Mouse (Mus musculus) myocyte (in vitro differentiated cells): ENCODE data around the gene Tfcp2. TPM values are rescaled to one million over a fixed set of nuclear protein-coding genes. Genes with fewer than 3 reads are reported as not detected.

ENCODE experiments used
- H3K27me3 ChIP-seq: one replicate; pipeline ENCODE4 v1.6.1; 2011; ENCODE audit not compliant: control insufficient read depth, insufficient read depth, insufficient read length
- H3K36me3 ChIP-seq: one replicate; pipeline ENCODE4 v1.6.1; 2011; ENCODE audit not compliant: control insufficient read depth, insufficient read depth
- H3K4me2 ChIP-seq: one replicate; pipeline ENCODE4 v1.6.1; 2011; ENCODE audit warnings: low read depth, control low read depth
- H3K4me3 ChIP-seq: one replicate; pipeline ENCODE4 v1.5.1; 2011; ENCODE audit warnings: mild to moderate bottlenecking, control low read depth, moderate library complexity
- H3K79me2 ChIP-seq: one replicate; pipeline ENCODE4 v1.6.1; 2011; ENCODE audit not compliant: control insufficient read depth, insufficient read depth
- H3ac ChIP-seq: one replicate; pipeline ENCODE4 v1.6.1; 2011; ENCODE audit not compliant: control insufficient read depth, insufficient read length
- CEBPB ChIP-seq: IDR thresholded peaks from 2 replicates; pipeline ENCODE4 v1.6.1; 2011; ENCODE audit warnings: mild to moderate bottlenecking, moderate library complexity; ENCODE audit not compliant: poor library complexity, insufficient read depth, severe bottlenecking
- E2F4 ChIP-seq: IDR thresholded peaks from one replicate; pipeline ENCODE4 v1.6.1; 2011; ENCODE audit warnings: mild to moderate bottlenecking, control low read depth, moderate library complexity; ENCODE audit not compliant: insufficient read depth
- MAX ChIP-seq: IDR thresholded peaks from one replicate; pipeline ENCODE4 v1.6.1; 2011; ENCODE audit warnings: low read depth, mild to moderate bottlenecking, control low read depth
- MYOD1 ChIP-seq, 3 experiments: IDR thresholded peaks; one replicate each; pipeline ENCODE4 v1.6.1; 2011; ENCODE audit warnings: control low read depth in 2 of 3, low read depth in 2 of 3, mild to moderate bottlenecking in 2 of 3, moderate library complexity in 1 of 3; ENCODE audit not compliant: insufficient read length in 2 of 3, control insufficient read depth in 1 of 3
- MYOG ChIP-seq, 3 experiments: IDR thresholded peaks; one replicate each; pipeline ENCODE4 v1.6.1; 2011; ENCODE audit warnings: control low read depth in 2 of 3, low read depth in 2 of 3, mild to moderate bottlenecking in 2 of 3; ENCODE audit not compliant: insufficient read length in 2 of 3, control insufficient read depth in 1 of 3, insufficient read depth in 1 of 3
- POLR2A ChIP-seq: IDR thresholded peaks from one replicate; pipeline ENCODE4 v1.6.1; 2011; ENCODE audit warnings: low read depth, mild to moderate bottlenecking, control low read depth, moderate library complexity; ENCODE audit not compliant: insufficient read length
- POLR2AphosphoS2 ChIP-seq: IDR thresholded peaks from one replicate; pipeline ENCODE4 v1.6.1; 2011; ENCODE audit warnings: low read depth, control low read depth; ENCODE audit not compliant: insufficient read length
- REST ChIP-seq: IDR thresholded peaks from one replicate; pipeline ENCODE4 v1.6.1; 2011; ENCODE audit warnings: mild to moderate bottlenecking, control low read depth, moderate library complexity; ENCODE audit not compliant: insufficient read depth, insufficient read length
- SRF ChIP-seq: IDR thresholded peaks from one replicate; pipeline ENCODE4 v1.6.1; 2011; ENCODE audit warnings: low read depth; ENCODE audit not compliant: control insufficient read depth, insufficient read length
- TCF12 ChIP-seq: IDR thresholded peaks from one replicate; pipeline ENCODE4 v1.6.1; 2011; ENCODE audit warnings: mild to moderate bottlenecking, control low read depth; ENCODE audit not compliant: poor library complexity, insufficient read depth, severe bottlenecking
- TCF3 ChIP-seq: IDR thresholded peaks from one replicate; pipeline ENCODE4 v1.6.1; 2011; ENCODE audit warnings: low read depth, control low read depth; ENCODE audit not compliant: insufficient read length
- USF1 ChIP-seq: IDR thresholded peaks from one replicate; pipeline ENCODE4 v1.6.1; 2011; ENCODE audit warnings: low read depth, mild to moderate bottlenecking, control low read depth, moderate library complexity
- polyA plus RNA-seq: library from polyadenylated mRNA; unstranded; fragments of >200 nt; fragmentation: generic; extraction: Trizol; gene quantifications from one replicate; pipeline ENCODE4 v1.2.1, GENCODE M21; 2012; ENCODE audit warnings: missing spikeins

The Tfcp2 gene
- 15.0 TPM for polyA plus RNA-seq

- peak within 1 kb of the TSS; percentile 100 for H3K4me2 ChIP-seq
- peaks cover 24% of the 10 kb centered on the region for H3K79me2 ChIP-seq
- peak within 1 kb of the TSS; percentile 79 for H3K4me3 ChIP-seq
- no peaks in the 10 kb centered on the region for H3K36me3 ChIP-seq
- peak within 1 kb of the TSS; percentile 40 for H3ac ChIP-seq
- no peaks in the 10 kb centered on the region for H3K27me3 ChIP-seq
- TF ChIP-seq SRF (peak; percentile 50), E2F4 (peak; percentile 7), POLR2A (peak; percentile 97), POLR2AphosphoS2 (peak; percentile 92), CEBPB (no peak)
These were observed at the start of gene Tfcp2 for GRCm38 (mm10) chr15:100551326-100552307. Gene Tfcp2, minus strand, starts transcription at chr15:100552008.

- TF ChIP-seq E2F4 (no peak), MYOD1 (IDR thresholded peaks at IDR 0.05; ENCODE audit: control insufficient read depth in 1 of 3, insufficient read length in 2 of 3, low read depth in 2 of 3) (no peak), CEBPB (no peak), MYOG (IDR thresholded peaks at IDR 0.05; ENCODE audit: control insufficient read depth in 1 of 3, insufficient read depth in 1 of 3, insufficient read length in 2 of 3, low read depth in 2 of 3) (no peak), USF1 (no peak), MAX (no peak), POLR2A (no peak), REST (no peak), SRF (no peak), TCF12 (no peak), TCF3 (no peak), POLR2AphosphoS2 (no peak)
- H3K27me3 ChIP-seq = no peaks in the 10 kb centered on the region
- H3K4me3 ChIP-seq = peak overlapping the region; percentile 18
These were observed 49.0 kb upstream of the Tfcp2 start for GRCm38 (mm10) chr15:100600696-100601272.

GRCm38 (mm10) chr15:100600047-100600695, 48.4 kb upstream of the Tfcp2 start:
- TF ChIP-seq MYOG (IDR thresholded peaks at IDR 0.05; ENCODE audit: control insufficient read depth in 1 of 3, insufficient read depth in 1 of 3, insufficient read length in 2 of 3, low read depth in 2 of 3) (no peak), TCF3 (no peak), TCF12 (no peak), USF1 (no peak), CEBPB (no peak), E2F4 (no peak), POLR2AphosphoS2 (no peak)
- Histone ChIP-seq H3K79me2 (no peaks in the 10 kb centered on the region), H3K36me3 (no peaks in the 10 kb centered on the region), H3K27me3 (no peaks in the 10 kb centered on the region), H3K4me2 (peak overlapping the region; percentile 94), H3ac (peak overlapping the region; percentile 36), H3K4me3 (peak overlapping the region; percentile 18)

More at GRCm38 (mm10) chr15:100600696-100601272, 49.0 kb upstream of the Tfcp2 start:
- H3K4me2 ChIP-seq = peak overlapping the region; percentile 94
- H3K79me2 ChIP-seq = no peaks in the 10 kb centered on the region
- H3K36me3 ChIP-seq = no peaks in the 10 kb centered on the region
- H3ac ChIP-seq = no peak overlapping the region

- no peak for TF ChIP-seq REST
- TF ChIP-seq MYOD1 (IDR thresholded peaks at IDR 0.05; ENCODE audit: control insufficient read depth in 1 of 3, insufficient read length in 2 of 3, low read depth in 2 of 3) = peak in 1 of 3 experiments; percentile 61
- TF ChIP-seq MYOG (IDR thresholded peaks at IDR 0.05; ENCODE audit: control insufficient read depth in 1 of 3, insufficient read depth in 1 of 3, insufficient read length in 2 of 3, low read depth in 2 of 3) = peak in 1 of 3 experiments; percentile 22
- TF ChIP-seq USF1 = no peak
- no peak for TF ChIP-seq MAX
- Histone ChIP-seq H3K27me3 (no peaks in the 10 kb centered on the region), H3K79me2 (no peaks in the 10 kb centered on the region), H3K36me3 (no peaks in the 10 kb centered on the region), H3K4me3 (peak within 1 kb of the TSS; percentile 18), H3K4me2 (peak within 1 kb of the TSS; percentile 94), H3ac (peak within 1 kb of the TSS; percentile 36)
These were observed 47.7 kb upstream of the Tfcp2 start, which contains the start of gene Pou6f1 for GRCm38 (mm10) chr15:100599276-100600046. Gene Pou6f1, minus strand, starts transcription at chr15:100599984.
